Comparison of ENCODE assay signal across 9 mouse cellular contexts in the genomic region with DNA sequence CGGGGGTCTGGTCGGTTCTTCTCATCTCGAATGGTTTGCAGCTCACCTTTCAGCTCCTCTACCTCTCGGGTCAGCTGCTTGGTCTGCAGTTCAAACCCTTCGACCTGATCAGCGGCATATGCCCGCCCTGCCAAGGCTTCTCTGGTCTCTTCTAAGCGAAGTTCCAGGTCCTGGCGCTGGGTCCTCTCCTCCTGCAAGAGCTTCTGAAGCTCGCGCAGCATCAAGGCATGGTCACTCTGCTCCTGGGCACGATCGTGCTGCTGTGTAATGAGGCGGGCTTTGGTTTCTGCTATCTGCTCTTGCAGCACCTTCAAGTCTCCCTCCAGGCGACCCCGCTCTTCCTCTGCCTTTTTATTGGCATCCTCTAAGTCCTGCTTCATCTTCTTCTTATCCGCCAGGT. TPM values are rescaled to one million over a fixed set of nuclear protein-coding genes. Genes with fewer than 3 reads are reported as not detected.
DNase-seq lines count a peak whose midpoint lies in the region; ATAC-seq lines count a peak whose summit lies in the region.
"Had no signal": no experiment of that assay in that cellular context is flagged by ENCODE, and none has a peak within 500 bp of the region (broad histone marks: within the 10 kb centered on the region; RNA-seq: fewer than 3 reads in every experiment).

No protein-coding gene starts in this region.

- peak; percentile 14 for DNase-seq in kidney, postnatal 10 days
- DNase-seq in kidney, adult 11 months = no peak
- no peak for DNase-seq in embryonic facial prominence, embryonic 10.5 days (ENCODE audit: low spot score)
- no peak for DNase-seq in midbrain, embryonic 14.5 days
- no peak for DNase-seq in embryo, embryonic 9.5 days (ENCODE audit: extremely low spot score)
- no peak for DNase-seq in layer of hippocampus, postnatal 14 days (ENCODE audit: low spot score in 2 of 2)
- DNase-seq in yolk sac, embryonic 10.5 days (ENCODE audit: low spot score) = no peak
- DNase-seq: left cerebral cortex, postnatal 4 days had no signal

- peak overlapping the region; percentile 89 for H3K9ac ChIP-seq in hindbrain, embryonic 13.5 days
- H3K9ac ChIP-seq in midbrain, embryonic 14.5 days (replicated peaks; ENCODE audit: low read length) = peak overlapping the region; percentile 74; the same call in 1 of the 2 replicates

- 85% methylated on average over 17 of the region's 17 CpGs for WGBS in embryonic facial prominence, embryonic 10.5 days
- WGBS in hindbrain, embryonic 13.5 days = 82% methylated on average over 17 of the region's 17 CpGs
- 86% methylated on average over 17 of the region's 17 CpGs for WGBS in midbrain, embryonic 14.5 days

- H3K27me3 ChIP-seq in embryonic facial prominence, embryonic 10.5 days (replicated peaks; ENCODE audit: low read depth, poor library complexity, severe bottlenecking) = no peaks in the 10 kb centered on the region
- H3K27me3 ChIP-seq in hindbrain, embryonic 13.5 days = no peaks in the 10 kb centered on the region
- no peaks in the 10 kb centered on the region for H3K27me3 ChIP-seq in midbrain, embryonic 14.5 days (ENCODE audit: control insufficient read depth, insufficient read depth, low read length)

- H3K9me3 ChIP-seq in embryonic facial prominence, embryonic 10.5 days = no peaks in the 10 kb centered on the region
- no peaks in the 10 kb centered on the region for H3K9me3 ChIP-seq in hindbrain, embryonic 13.5 days
- H3K9me3 ChIP-seq in midbrain, embryonic 14.5 days (ENCODE audit: control insufficient read depth, low read length) = no peaks in the 10 kb centered on the region

- H3K4me2 ChIP-seq in hindbrain, embryonic 13.5 days = peak overlapping the region; percentile 97
- peak overlapping the region; percentile 97 for H3K4me2 ChIP-seq in midbrain, embryonic 14.5 days (ENCODE audit: low read length)

- H3K4me1 ChIP-seq in embryonic facial prominence, embryonic 10.5 days = peaks cover 38% of the 10 kb centered on the region
- H3K4me1 ChIP-seq in hindbrain, embryonic 13.5 days (replicated peaks) = peaks cover 65% of the 10 kb centered on the region
- H3K4me1 ChIP-seq in midbrain, embryonic 14.5 days (ENCODE audit: control insufficient read depth, insufficient read depth, low read length) = peaks cover 26% of the 10 kb centered on the region

- no peak overlapping the region for H3K27ac ChIP-seq in embryonic facial prominence, embryonic 10.5 days (replicated peaks)
- no peak overlapping the region for H3K27ac ChIP-seq in hindbrain, embryonic 13.5 days
- H3K27ac ChIP-seq in midbrain, embryonic 14.5 days (replicated peaks; ENCODE audit: low read depth, low read length) = no peak overlapping the region

- ATAC-seq in hindbrain, embryonic 13.5 days (ENCODE audit: low FRiP score) = no peak
- no peak for ATAC-seq in midbrain, embryonic 14.5 days (ENCODE audit: low FRiP score, low TSS enrichment)

- H3K36me3 ChIP-seq in embryonic facial prominence, embryonic 10.5 days (replicated peaks) = peaks cover 46% of the 10 kb centered on the region
- H3K36me3 ChIP-seq in hindbrain, embryonic 13.5 days = peaks cover 38% of the 10 kb centered on the region
- H3K36me3 ChIP-seq in midbrain, embryonic 14.5 days (ENCODE audit: control insufficient read depth, insufficient read depth, low read length) = peaks cover 39% of the 10 kb centered on the region

- peak overlapping the region; percentile 77 for H3K4me3 ChIP-seq in embryonic facial prominence, embryonic 10.5 days
- peak overlapping the region; percentile 92 for H3K4me3 ChIP-seq in hindbrain, embryonic 13.5 days
- peak overlapping the region; percentile 60 for H3K4me3 ChIP-seq in midbrain, embryonic 14.5 days (replicated peaks; ENCODE audit: low read depth, low read length)

RNA-seq across cellular contexts. Expression of a gene that starts 3.0 kb away (rescaled TPM):
- 265 and 287 TPM in 2 replicates for polyA plus RNA-seq in embryonic facial prominence, embryonic 10.5 days (2016; fragmentation: Nextera tagmentation; extraction: Ambion mirVana)
- 401 and 406 TPM in 2 replicates for polyA plus RNA-seq in hindbrain, embryonic 13.5 days (2015; fragmentation: Nextera tagmentation; extraction: Ambion mirVana)
- 390 and 430 TPM in 2 replicates for polyA plus RNA-seq in midbrain, embryonic 14.5 days (2014; fragmentation: Nextera tagmentation; extraction: Ambion mirVana)
- 100 to 1,000 TPM; 364 to 387 TPM for total RNA-seq in layer of hippocampus, postnatal 14 days (2021)

RNA-seq across cellular contexts. Expression of a gene that starts 7.2 kb away (rescaled TPM):
- polyA plus RNA-seq in embryonic facial prominence, embryonic 10.5 days (2016; fragmentation: Nextera tagmentation; extraction: Ambion mirVana) = 0.08 TPM in 1 of 2 replicates, not detected in the other
- polyA plus RNA-seq in hindbrain, embryonic 13.5 days (2015; fragmentation: Nextera tagmentation; extraction: Ambion mirVana) = not detected in 2 replicates
- not detected in 2 replicates for polyA plus RNA-seq in midbrain, embryonic 14.5 days (2014; fragmentation: Nextera tagmentation; extraction: Ambion mirVana)
- total RNA-seq in layer of hippocampus, postnatal 14 days (2021) = not detected

RNA-seq across cellular contexts. Expression of a gene that starts 7.8 kb away (rescaled TPM):
- 10.2 and 11.3 TPM in 2 replicates for polyA plus RNA-seq in embryonic facial prominence, embryonic 10.5 days (2016; fragmentation: Nextera tagmentation; extraction: Ambion mirVana)
- 12.0 and 13.8 TPM in 2 replicates for polyA plus RNA-seq in hindbrain, embryonic 13.5 days (2015; fragmentation: Nextera tagmentation; extraction: Ambion mirVana)
- 8.4 and 9.5 TPM in 2 replicates for polyA plus RNA-seq in midbrain, embryonic 14.5 days (2014; fragmentation: Nextera tagmentation; extraction: Ambion mirVana)
- total RNA-seq in layer of hippocampus, postnatal 14 days (2021) = 10 to 100 TPM; 14.7 to 15.6 TPM

RNA-seq across cellular contexts. Expression of a gene that starts 22.6 kb away (rescaled TPM):
- polyA plus RNA-seq in embryonic facial prominence, embryonic 10.5 days (2016; fragmentation: Nextera tagmentation; extraction: Ambion mirVana) = 16.9 and 17.8 TPM in 2 replicates
- polyA plus RNA-seq in hindbrain, embryonic 13.5 days (2015; fragmentation: Nextera tagmentation; extraction: Ambion mirVana) = 21.5 and 23.0 TPM in 2 replicates
- polyA plus RNA-seq in midbrain, embryonic 14.5 days (2014; fragmentation: Nextera tagmentation; extraction: Ambion mirVana) = 27.1 and 27.5 TPM in 2 replicates
- 10 to 100 TPM; 14.8 to 20.2 TPM for total RNA-seq in layer of hippocampus, postnatal 14 days (2021)

RNA-seq across cellular contexts. Expression of a gene that starts 28.8 kb away (rescaled TPM):
- polyA plus RNA-seq in embryonic facial prominence, embryonic 10.5 days (2016; fragmentation: Nextera tagmentation; extraction: Ambion mirVana) = 0.12 TPM in 1 of 2 replicates, not detected in the other
- not detected in 2 replicates for polyA plus RNA-seq in hindbrain, embryonic 13.5 days (2015; fragmentation: Nextera tagmentation; extraction: Ambion mirVana)
- polyA plus RNA-seq in midbrain, embryonic 14.5 days (2014; fragmentation: Nextera tagmentation; extraction: Ambion mirVana) = not detected in 2 replicates
- total RNA-seq in layer of hippocampus, postnatal 14 days (2021) = not detected
- total RNA-seq: left cerebral cortex, postnatal 4 days had no signal
